Mouse (Mus musculus) neural tube, embryonic 11.5 days (tissue): ENCODE data around the gene Zfp654. TPM values are rescaled to one million over a fixed set of nuclear protein-coding genes. Genes with fewer than 3 reads are reported as not detected.

Source experiments
- ATAC-seq: fragments of 200-750 bp; cut with Nextera tagmentation; 2 replicates; pipeline ENCODE4 v1.8.0; 2017; ENCODE audit warnings: moderate number of reproducible peaks, mild to moderate bottlenecking, moderate TSS enrichment, moderate library complexity; ENCODE audit not compliant: insufficient read depth, low FRiP score, low TSS enrichment
- DNase-seq: peaks from one replicate; pipeline ENCODE4 v3.0.0-alpha.2; 2015; ENCODE audit warnings: low spot score
- H3K27ac ChIP-seq: fragments of 300-500 bp; sonication (generic); 2 replicates; pipeline ENCODE4 v1.5.1; 2014; ENCODE audit warnings: low read depth, mild to moderate bottlenecking, low read length
- H3K27me3 ChIP-seq: fragments of 300-500 bp; sonication (generic); 2 replicates; pipeline ENCODE4 v1.6.1; 2014; ENCODE audit warnings: mild to moderate bottlenecking, low read length, mixed read lengths; ENCODE audit not compliant: control insufficient read depth, insufficient read depth
- H3K36me3 ChIP-seq: fragments of 300-500 bp; sonication (generic); 2 replicates; pipeline ENCODE4 v1.6.1; 2014; ENCODE audit warnings: mild to moderate bottlenecking, low read length, moderate library complexity, mixed read lengths; ENCODE audit not compliant: control insufficient read depth, insufficient read depth
- H3K4me1 ChIP-seq: fragments of 300-500 bp; sonication (generic); 2 replicates; pipeline ENCODE4 v1.6.1; 2014; ENCODE audit warnings: low read length, mixed read lengths; ENCODE audit not compliant: control insufficient read depth, insufficient read depth
- H3K4me2 ChIP-seq: fragments of 300-500 bp; sonication (generic); 2 replicates; pipeline ENCODE4 v1.6.1; 2014; ENCODE audit warnings: low read depth, mild to moderate bottlenecking, moderate library complexity
- H3K4me3 ChIP-seq: fragments of 300-500 bp; sonication (generic); 2 replicates; pipeline ENCODE4 v1.5.1; 2014; ENCODE audit warnings: low read depth, low read length
- H3K9ac ChIP-seq: fragments of 300-500 bp; sonication (generic); 2 replicates; pipeline ENCODE4 v1.6.1; 2014; ENCODE audit warnings: mild to moderate bottlenecking, low read length
- H3K9me3 ChIP-seq: fragments of 300-500 bp; sonication (generic); 2 replicates; pipeline ENCODE4 v1.6.1; 2016; ENCODE audit warnings: low read length; ENCODE audit not compliant: control insufficient read depth
- WGBS: fragments of 180-500 bp; shearing (Covaris S2); extraction: QIAGEN DNeasy Blood & Tissue Kit; methylation state at CpG from one replicate; pipeline ENCODE4 v1.1.7; 2014; 5-methylcytosine and 5-hydroxymethylcytosine counted together
- polyA plus RNA-seq: library from polyadenylated mRNA; unstranded; fragments of >200 nt; fragmentation: Nextera tagmentation; extraction: Ambion mirVana; gene quantifications from 2 replicates; pipeline ENCODE4 v1.2.1, GENCODE M21; 2014

The Zfp654 gene
- polyA plus RNA-seq, 1 experiment from 2014 or later, result 10.3 TPM

DNA sequence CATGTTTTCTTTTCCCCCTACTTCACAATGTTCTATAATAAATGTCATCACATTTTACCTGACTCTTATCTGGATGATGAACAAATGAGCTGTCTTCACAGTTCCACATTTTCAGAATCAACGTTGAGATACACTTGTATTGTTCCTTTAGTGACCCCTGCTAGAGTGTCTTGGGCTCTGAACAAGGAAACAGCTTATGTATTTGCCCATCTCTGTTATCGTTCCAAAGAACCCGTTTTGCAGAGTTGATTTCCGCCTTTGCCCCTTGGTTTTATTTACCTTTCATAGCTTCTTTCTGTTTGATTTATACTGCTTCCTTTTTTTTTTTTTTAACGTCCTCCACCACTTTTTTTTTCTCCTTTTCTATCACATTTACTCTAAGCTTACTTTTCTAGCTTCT lies 28.3 kb upstream of the Zfp654 start:
- 83% methylated on average over 5 of the region's 5 CpGs for WGBS
- H3K9ac ChIP-seq, result no peak overlapping the region
- ATAC-seq (no peak), DNase-seq (no peak)
- H3K27ac ChIP-seq, result no peak overlapping the region
- H3K36me3 ChIP-seq, result no peaks in the 10 kb centered on the region
- no peak overlapping the region for H3K4me2 ChIP-seq
- no peaks in the 10 kb centered on the region for H3K27me3 ChIP-seq
- no peaks in the 10 kb centered on the region; the same call in 1 of the 2 replicates for H3K4me1 ChIP-seq
- H3K4me3 ChIP-seq, result no peak overlapping the region
- H3K9me3 ChIP-seq, result no peaks in the 10 kb centered on the region

DNA sequence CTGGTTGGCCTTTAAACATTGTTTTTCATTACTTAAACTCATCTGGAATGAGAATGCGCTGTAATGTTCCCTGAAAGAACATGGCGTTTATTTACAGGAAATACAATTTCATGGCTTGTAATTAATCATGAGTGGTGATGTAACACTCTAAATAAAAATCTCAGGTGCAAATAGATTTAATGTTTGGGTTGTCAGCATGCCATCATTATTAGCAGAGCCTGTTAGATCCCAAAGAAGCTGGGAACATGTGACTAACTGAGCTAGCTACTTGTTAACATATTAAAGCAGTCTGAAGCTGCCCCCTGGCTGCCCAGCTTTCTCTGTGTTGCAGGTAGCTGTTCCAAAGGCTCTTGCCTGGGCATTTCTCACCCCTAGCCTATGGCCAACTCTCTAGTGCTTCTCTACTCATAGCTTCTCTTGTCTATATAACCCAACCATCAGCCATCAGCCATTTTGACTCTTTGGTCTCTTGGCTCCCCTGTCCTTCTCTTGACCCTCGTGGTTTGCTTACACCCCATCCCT lies 27.2 kb upstream of the Zfp654 start:
- no peak overlapping the region for H3K4me3 ChIP-seq
- DNase-seq, result no peak
- no peaks in the 10 kb centered on the region for H3K27me3 ChIP-seq
- H3K4me2 ChIP-seq, result no peak overlapping the region
- ATAC-seq, result no peak
- H3K9ac ChIP-seq, result no peak overlapping the region
- no peaks in the 10 kb centered on the region for H3K4me1 ChIP-seq
- H3K27ac ChIP-seq, result no peak overlapping the region
- H3K9me3 ChIP-seq, result no peaks in the 10 kb centered on the region
- H3K36me3 ChIP-seq, result no peaks in the 10 kb centered on the region
- WGBS, result 82% methylated on average over 3 of the region's 3 CpGs

DNA sequence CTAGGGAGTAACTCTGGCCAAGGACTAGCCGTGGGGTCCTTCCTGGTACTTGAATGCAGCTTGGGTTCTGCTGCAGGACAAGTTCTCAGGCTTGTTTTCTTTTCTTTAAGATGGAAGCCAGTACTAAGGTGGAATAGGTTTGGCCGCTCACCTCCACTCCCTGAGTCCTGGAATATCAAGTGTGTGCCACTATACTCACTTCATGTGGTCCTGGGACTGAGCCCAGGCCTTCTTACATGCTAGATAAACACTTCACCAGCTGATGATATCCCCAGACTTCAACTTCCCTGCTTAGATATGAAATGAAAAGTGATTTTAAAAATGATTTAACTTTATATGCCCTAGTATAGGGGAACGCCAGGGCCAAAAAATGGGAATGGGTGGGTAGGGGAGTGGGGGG lies 25.9 kb upstream of the Zfp654 start:
- Histone ChIP-seq H3K9me3 (no peaks in the 10 kb centered on the region), H3K4me3 (no peak overlapping the region), H3K4me2 (no peak overlapping the region), H3K4me1 (no peaks in the 10 kb centered on the region), H3K27ac (no peak overlapping the region), H3K9ac (no peak overlapping the region), H3K36me3 (no peaks in the 10 kb centered on the region), H3K27me3 (no peaks in the 10 kb centered on the region)
- DNase-seq (no peak), ATAC-seq (no peak)
- 88% methylated on average over 3 of the region's 3 CpGs for WGBS

DNA sequence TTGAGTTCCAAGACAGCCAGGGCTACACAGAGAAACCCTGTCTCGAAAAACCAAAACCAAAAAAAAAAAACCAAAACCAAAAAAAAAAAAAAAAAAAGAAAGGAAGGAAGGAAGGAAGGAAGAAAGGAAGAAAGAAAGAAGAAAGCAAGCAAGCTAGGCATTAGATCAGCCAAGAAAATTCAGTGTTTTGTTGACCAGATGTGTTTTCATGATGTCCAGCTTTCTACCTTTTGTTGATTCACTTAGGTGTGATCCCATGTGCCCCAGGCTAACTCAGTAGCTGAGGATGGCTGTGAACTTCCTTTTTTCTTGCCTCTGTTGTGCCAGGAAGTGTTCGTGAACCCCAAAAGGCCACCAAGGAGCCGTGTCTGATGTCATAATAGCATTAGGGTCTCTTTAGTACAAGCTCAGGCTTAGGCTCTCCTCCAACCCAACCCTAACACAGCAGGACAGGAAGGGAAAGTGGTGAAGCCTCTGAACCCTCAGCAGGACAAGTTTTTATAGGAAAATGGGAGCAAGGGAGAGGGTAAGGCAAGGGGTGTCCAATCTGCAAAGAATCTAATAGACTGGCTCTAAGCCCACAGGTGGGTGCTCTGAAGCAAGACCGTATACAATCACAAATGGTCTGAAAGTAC lies 25.3 kb upstream of the Zfp654 start:
- no peak overlapping the region for H3K4me2 ChIP-seq
- no peak overlapping the region for H3K27ac ChIP-seq
- no peak for DNase-seq
- H3K9me3 ChIP-seq, result no peaks in the 10 kb centered on the region
- H3K4me1 ChIP-seq, result no peaks in the 10 kb centered on the region
- WGBS, result 83% methylated on average over 4 of the region's 4 CpGs
- no peak for ATAC-seq
- H3K27me3 ChIP-seq, result no peaks in the 10 kb centered on the region
- H3K9ac ChIP-seq, result no peak overlapping the region
- no peaks in the 10 kb centered on the region for H3K36me3 ChIP-seq
- no peak overlapping the region for H3K4me3 ChIP-seq

DNA sequence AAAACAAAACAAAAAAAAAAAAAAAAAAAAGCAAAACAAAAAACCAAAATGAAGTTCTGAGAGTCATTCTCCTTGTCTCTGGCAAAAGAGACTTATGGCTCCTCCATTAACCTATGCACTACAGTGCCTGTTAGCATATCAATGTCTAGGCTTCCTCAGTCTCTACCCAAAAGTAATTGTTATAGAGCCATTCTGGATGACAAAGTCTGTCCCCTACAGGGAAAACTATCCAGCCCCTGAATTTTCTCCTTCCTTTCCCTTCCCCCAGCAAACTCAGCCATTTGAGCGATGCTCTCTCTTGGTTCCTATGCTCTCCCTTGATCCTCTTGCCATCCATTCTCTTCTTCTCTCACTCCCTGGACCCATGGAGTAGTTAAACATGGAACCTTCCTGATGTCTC lies 24.4 kb upstream of the Zfp654 start:
- WGBS, result 84% methylated on average over 1 of the region's 1 CpGs
- Histone ChIP-seq H3K4me1 (no peaks in the 10 kb centered on the region), H3K9me3 (no peaks in the 10 kb centered on the region), H3K9ac (no peak overlapping the region), H3K4me3 (no peak overlapping the region), H3K27ac (no peak overlapping the region), H3K36me3 (no peaks in the 10 kb centered on the region), H3K4me2 (no peak overlapping the region), H3K27me3 (no peaks in the 10 kb centered on the region)
- no peak for DNase-seq
- ATAC-seq, result no peak

GRCm38 (mm10) chr16:64875384-64875783 lies 23.9 kb upstream of the Zfp654 start:
- H3K27ac ChIP-seq, result no peak overlapping the region
- H3K36me3 ChIP-seq, result no peaks in the 10 kb centered on the region
- no peaks in the 10 kb centered on the region for H3K9me3 ChIP-seq
- no peak overlapping the region for H3K9ac ChIP-seq
- no peak overlapping the region for H3K4me2 ChIP-seq
- no peaks in the 10 kb centered on the region for H3K27me3 ChIP-seq
- WGBS, result 94% methylated on average over 10 of the region's 10 CpGs
- DNase-seq (no peak), ATAC-seq (no peak)
- H3K4me1 ChIP-seq, result no peaks in the 10 kb centered on the region
- H3K4me3 ChIP-seq, result no peak overlapping the region

- H3K4me3 ChIP-seq, result peak overlapping the region; percentile 55
- H3K9me3 ChIP-seq, result no peaks in the 10 kb centered on the region
- H3K36me3 ChIP-seq, result no peaks in the 10 kb centered on the region
- peak overlapping the region; percentile 57 for H3K9ac ChIP-seq
- 5% methylated on average over 29 of the region's 29 CpGs for WGBS
- H3K27me3 ChIP-seq, result no peaks in the 10 kb centered on the region
- peak overlapping the region; percentile 50 for H3K4me2 ChIP-seq
- peak overlapping the region; percentile 47; the same call in 1 of the 2 replicates for H3K27ac ChIP-seq
- ATAC-seq, result peak; percentile 94
- peak; percentile 78 for DNase-seq
- H3K4me1 ChIP-seq, result no peaks in the 10 kb centered on the region
These were observed 22.2 kb upstream of the Zfp654 start for GRCm38 (mm10) chr16:64873416-64874305.

GRCm38 (mm10) chr16:64872841-64873240 lies 21.4 kb upstream of the Zfp654 start:
- ATAC-seq, result no peak

More at GRCm38 (mm10) chr16:64872841-64873240, 21.4 kb upstream of the Zfp654 start:
- H3K4me1 ChIP-seq, result no peaks in the 10 kb centered on the region
- no peak overlapping the region for H3K9ac ChIP-seq
- peak overlapping the region; percentile 38 for H3K4me2 ChIP-seq
- no peaks in the 10 kb centered on the region for H3K27me3 ChIP-seq
- H3K9me3 ChIP-seq, result no peaks in the 10 kb centered on the region
- DNase-seq, result no peak
- H3K36me3 ChIP-seq, result no peaks in the 10 kb centered on the region
- H3K4me3 ChIP-seq, result peak overlapping the region; percentile 23
- H3K27ac ChIP-seq, result no peak overlapping the region
- 12% methylated on average over 7 of the region's 7 CpGs for WGBS
